Mouse (Mus musculus) adrenal gland, adult (tissue): ENCODE measurements at regions not wholly inside any gene's neighbourhood (a gene's known extent, or its start where the extent isn't known, plus 50 kb on each side); places are given as distances from the start of the nearest gene placed in this dataset.
A peak's percentile ranks its signal among the peaks of the same experiment; 100 is the strongest.
"Not testable (repeated sequence)": the region's sequence is repeated elsewhere in the genome, so short reads cannot be mapped to it uniquely, and the experiment has no call there.

Source experiments
- DNase-seq, 2 experiments: peaks; one replicate each; pipeline ENCODE4 v3.0.0; 2022 to 2023; ENCODE audit warnings: low spot score in 1 of 2; ENCODE audit not compliant: inconsistent age in 2 of 2

GRCm38 (mm10) chr5:40177982-40178748 lies 422.9 kb upstream of the Hs3st1 start:
- DNase-seq: no peak

GRCm38 (mm10) chr5:40136740-40137285 lies 381.5 kb upstream of the Hs3st1 start:
- DNase-seq: no peak

GRCm38 (mm10) chr5:40124337-40124736 lies 369.1 kb upstream of the Hs3st1 start:
- DNase-seq: no peak

- no peak for DNase-seq
Measured at GRCm38 (mm10) chr5:40116849-40117248, 361.6 kb upstream of the Hs3st1 start.

GRCm38 (mm10) chr5:40089576-40089975 lies 334.3 kb upstream of the Hs3st1 start:
- DNase-seq: not testable (repeated sequence)

GRCm38 (mm10) chr5:40045288-40045687 lies 290.0 kb upstream of the Hs3st1 start:
- DNase-seq: no peak

- DNase-seq: no peak
Measured at GRCm38 (mm10) chr5:40034452-40034851, 279.2 kb upstream of the Hs3st1 start.

- no peak for DNase-seq
Measured at GRCm38 (mm10) chr5:40033686-40034085, 278.4 kb upstream of the Hs3st1 start.

- no peak for DNase-seq
Measured at GRCm38 (mm10) chr5:40030261-40030660, 275.0 kb upstream of the Hs3st1 start.

GRCm38 (mm10) chr5:40015946-40016345 lies 260.7 kb upstream of the Hs3st1 start:
- no peak for DNase-seq

GRCm38 (mm10) chr5:39988039-39988438 lies 232.8 kb upstream of the Hs3st1 start:
- DNase-seq: no peak

- no peak for DNase-seq
Measured at GRCm38 (mm10) chr5:39964371-39964770, 209.1 kb upstream of the Hs3st1 start.

GRCm38 (mm10) chr5:39960981-39961380 lies 205.7 kb upstream of the Hs3st1 start:
- DNase-seq: peak; percentile 6 to 67

GRCm38 (mm10) chr5:39935564-39935963 lies 180.3 kb upstream of the Hs3st1 start:
- DNase-seq: no peak

- no peak for DNase-seq
Measured at GRCm38 (mm10) chr5:39931890-39932289, 176.6 kb upstream of the Hs3st1 start.

- DNase-seq: no peak
Measured at GRCm38 (mm10) chr5:39909369-39909768, 154.1 kb upstream of the Hs3st1 start.

GRCm38 (mm10) chr5:39871723-39872085 lies 116.4 kb upstream of the Hs3st1 start:
- DNase-seq: no peak

GRCm38 (mm10) chr5:39870835-39871722 lies 115.8 kb upstream of the Hs3st1 start:
- DNase-seq: no peak

- no peak for DNase-seq
Measured at GRCm38 (mm10) chr5:39857192-39857591, 101.9 kb upstream of the Hs3st1 start.

- DNase-seq: no peak
Measured at GRCm38 (mm10) chr5:39856616-39857156, 101.4 kb upstream of the Hs3st1 start.
